Mouse (Mus musculus): ENCODE data around the gene Gm45808.

Gene Gm45808

DNA sequence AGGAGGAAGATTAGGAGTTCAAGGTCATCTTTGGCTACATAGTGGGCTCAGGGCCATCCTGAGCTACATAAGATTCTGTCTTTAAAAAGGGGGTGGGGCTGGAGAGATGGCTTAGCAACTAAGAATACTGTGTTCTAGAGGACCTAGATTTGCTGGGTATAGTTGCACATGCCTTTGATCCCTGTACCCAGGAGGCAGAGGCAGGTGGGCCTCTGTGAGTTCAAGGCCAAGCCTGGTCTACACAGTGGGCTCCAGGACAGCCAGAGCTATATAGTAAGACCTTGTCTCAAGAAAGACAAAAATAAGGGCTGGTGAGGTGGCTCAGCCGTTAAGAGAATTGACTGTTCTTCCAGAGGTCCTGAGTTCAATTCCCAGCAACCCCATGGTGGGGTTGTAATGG is 36.6 kb downstream of the Gm45808 start:
- DNase-seq (ENCODE audit: low spot score in 2 of 2): no peak

DNA sequence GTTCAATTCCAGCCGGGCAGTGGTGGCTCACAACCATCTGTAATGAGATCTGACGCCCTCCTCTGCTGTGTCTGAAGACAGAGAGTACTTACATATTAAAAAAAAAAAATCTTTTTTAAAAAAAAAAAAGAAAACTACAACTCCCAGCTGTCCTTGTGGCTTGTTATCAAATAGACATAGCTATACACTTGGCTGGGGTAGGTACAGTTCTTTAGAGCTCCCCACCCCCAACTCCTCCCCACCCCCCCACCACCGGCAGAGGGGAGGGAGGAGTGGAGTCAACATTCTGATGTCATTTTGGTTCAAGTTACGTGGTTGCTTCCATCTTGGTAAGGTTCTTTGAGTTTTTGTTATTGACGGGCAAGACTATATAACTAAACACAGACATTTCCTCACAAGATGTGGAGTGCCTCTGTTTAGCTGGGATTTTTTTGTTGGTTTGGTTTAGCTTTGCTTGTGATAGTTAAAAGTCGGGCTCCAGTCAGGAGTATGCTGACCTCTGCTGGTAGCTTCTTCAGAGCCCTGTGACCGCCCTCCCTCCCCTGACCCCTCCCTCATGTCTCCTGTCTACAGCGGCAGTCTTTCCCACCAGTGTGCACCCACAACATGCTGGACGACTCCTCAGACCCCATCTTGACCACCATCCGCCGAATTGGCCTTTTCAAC is 39.2 kb downstream of the Gm45808 start:
- DNase-seq (ENCODE audit: low spot score in 2 of 2): no peak

DNA sequence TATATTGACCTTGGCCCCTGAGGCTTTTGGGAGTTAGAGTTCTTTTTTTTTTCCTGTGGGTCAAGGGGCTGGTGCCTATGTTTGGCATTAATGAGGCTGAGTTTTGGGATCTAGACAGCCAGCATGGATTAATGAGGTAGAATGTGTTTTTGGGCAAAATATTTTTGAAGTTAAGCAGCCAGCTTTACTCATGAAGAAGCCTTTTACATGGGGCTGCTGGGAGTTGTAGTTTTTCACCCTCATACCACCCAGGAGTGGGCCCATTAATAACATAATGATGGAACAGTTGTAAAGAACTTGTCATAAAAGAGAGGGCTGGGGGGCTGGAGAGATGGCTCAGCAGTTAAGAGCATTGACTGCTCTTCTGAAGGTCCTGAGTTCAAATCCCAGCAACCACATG is 40.0 kb downstream of the Gm45808 start:
- DNase-seq (ENCODE audit: low spot score in 2 of 2): no peak

DNA sequence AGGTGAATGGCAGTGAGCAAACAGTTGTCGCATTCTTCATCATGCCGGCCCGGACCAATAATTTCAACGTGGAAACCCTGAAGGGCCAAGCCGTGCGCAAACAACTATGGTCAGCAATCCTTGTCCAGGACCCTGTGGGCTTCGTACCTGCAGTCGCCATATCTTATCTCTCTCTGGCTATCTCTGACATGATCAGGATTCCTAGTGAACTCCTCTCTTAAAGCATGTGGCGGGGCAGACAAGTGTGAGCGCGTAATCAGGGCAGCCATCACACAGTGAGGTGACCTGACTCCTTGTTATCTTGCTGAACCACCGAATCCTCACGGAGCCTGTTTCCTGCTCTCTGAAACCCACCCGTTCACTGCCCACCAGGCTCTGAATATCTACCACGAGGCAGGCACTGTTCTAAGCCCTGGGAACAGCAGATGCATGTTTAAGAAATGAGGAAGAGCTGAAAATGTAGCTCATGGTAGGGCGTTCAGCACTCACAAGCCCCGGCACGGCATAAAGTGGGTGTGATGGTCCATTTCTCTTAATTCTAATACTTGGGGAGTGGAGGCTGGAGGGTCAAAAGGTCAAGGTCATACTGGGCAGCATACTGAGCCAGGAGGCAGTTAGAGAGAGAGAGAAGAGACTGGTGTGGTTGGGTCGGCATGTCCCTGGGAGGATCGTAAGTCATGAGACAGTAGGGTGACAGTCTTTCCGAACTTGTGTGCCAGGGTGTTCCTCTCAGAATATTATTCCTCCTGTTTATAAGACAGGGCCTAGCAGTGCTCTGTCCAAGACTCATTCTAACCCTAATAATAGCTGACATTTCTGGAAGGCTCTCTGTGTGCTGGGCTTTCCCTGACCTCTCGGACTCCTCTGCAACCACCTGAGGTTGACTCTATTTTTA is 42.8 kb downstream of the Gm45808 start:
- DNase-seq (ENCODE audit: low spot score in 2 of 2): no peak

DNA sequence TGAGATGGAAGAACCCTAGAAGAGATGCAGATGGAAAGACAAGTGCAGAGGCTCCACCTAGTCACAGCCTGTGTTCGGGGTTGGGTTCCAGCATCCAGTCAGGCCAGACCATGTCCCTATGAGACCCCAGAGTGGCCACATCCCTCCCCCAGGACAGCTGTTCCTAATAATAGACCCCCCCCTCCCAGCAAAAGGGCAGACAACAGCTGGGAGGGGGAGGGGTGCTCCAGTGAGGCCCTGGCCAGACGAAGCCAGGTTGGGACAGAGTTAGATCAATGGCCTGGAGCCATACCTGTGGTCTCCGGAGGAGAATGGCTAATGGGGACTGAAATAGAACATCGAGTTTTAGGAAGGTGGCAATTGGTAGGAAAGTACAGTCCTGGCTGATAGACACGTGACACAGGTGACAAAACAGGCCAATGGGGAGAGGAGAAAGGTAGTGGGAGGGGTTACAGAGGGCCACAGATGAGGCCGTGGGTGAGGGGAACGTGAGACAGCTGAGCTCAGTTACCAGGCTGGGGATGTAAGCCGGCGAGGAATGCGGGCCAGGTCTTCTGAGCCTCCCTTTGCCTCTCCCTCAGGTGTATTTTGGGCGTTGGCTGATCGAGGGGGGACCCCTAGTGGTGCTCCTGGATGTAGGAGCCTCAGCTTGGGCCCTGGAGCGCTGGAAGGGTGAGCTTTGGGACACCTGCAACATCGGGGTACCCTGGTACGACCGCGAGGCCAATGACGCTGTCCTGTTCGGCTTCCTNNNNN is 48.9 kb downstream of the Gm45808 start, which contains the start of gene Ruvbl2:
TSS of gene Ruvbl2 (minus strand) at position 576 of the 756 bp plus-strand sequence.
- DNase-seq (ENCODE audit: low spot score in 2 of 2): no peak

DNA sequence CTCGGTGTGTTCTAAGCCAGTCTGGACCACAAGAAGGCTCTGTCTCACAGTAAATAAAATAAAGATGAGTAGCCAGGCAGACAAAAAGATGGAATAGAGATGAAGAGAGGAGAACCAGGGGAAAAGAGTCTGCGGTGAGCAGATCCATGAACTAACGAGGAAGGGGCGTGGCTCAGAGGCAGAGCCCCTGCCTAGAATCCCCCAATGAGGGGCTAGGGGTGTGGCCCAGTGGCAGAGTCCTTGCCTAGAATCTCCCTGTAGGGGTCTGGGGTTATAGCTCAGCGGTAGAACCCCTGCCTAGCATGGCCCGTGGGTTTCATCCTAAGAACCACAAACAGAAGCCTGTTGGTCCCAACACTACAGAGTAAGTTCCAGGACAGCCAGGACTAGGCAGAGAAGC is 49.6 kb downstream of the Gm45808 start:
- no peak for DNase-seq (ENCODE audit: low spot score in 2 of 2)

DNA sequence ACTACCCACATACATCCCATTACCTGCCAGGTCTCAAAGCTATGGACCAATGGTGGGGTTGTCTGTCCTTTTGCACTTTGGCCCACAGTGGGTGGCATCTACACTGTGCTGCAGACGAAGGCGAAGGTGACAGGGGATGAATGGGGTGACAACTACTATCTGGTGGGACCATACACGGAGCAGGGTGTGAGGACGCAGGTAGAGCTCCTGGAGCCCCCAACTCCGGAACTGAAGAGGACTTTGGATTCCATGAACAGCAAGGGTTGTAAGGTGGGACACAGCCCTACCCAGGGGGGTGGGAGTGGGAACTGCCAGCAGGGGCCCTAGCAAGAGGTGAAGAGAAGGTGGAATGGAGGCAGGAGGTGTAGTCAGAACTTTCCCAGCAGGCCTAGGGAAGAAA is 50.2 kb downstream of the Gm45808 start:
- no peak for DNase-seq (ENCODE audit: low spot score in 2 of 2)

DNA sequence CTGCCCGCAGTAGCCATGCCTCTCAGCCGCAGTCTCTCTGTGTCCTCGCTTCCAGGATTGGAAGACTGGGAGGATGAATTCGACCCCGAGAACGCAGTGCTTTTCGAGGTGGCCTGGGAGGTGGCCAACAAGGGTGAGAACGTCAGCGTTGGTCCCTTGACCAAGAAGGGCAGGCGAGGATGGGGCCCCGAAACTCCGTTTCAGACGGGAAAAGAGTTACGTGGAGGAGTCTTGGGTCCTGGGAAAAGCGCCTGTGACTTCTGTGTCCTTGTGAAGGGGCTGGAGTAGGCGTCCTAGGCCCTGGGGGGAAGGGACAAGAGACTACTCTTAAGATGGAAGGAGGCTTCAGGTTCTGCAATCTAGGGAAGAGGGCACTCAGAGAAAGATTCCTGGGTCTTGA is 51.6 kb downstream of the Gm45808 start:
- DNase-seq (ENCODE audit: low spot score in 2 of 2): no peak

DNA sequence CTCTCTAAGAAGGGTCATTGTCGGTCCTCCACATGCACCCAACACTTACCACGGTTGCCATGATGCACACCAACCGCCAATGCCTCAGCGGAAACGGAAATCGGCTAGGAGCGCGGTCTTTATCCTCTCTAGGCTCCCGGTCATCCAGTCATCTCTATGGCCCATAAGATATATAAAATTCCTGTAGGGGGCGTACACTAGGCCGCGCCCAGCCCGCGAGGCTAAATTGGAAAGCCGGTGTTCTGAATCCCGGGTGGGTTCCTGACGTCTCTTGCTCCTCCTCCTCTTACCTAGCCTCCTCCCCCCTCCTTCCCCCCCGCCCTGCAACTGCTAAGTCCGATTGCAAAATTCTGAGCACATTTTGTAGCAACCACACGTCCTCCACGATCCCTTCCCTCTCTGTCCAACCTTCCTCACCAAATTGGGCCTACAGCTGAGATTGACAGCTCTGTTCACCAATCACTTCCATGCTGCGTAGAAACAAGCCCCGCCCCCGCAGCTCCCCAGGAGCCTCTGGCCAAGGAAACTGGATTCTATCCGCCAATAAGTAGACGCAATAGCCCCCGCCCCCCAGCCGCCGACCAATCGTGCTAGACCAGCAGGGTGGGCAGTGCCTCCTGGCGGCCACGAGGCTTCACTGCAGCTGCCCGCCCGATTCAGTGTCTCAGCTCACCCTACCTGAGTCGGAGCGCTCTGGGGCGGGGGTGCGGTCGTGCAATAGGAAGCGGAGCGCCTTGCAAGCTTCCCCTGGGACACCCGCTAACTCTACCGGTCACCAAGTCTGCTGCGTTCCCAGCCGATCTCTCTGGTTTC is 52.2 kb downstream of the Gm45808 start, which contains the start of gene Gys1:
TSS of gene Gys1 (plus strand) at position 642 of the 813 bp plus-strand sequence.
- DNase-seq (ENCODE audit: low spot score in 2 of 2): peak; percentile 100

DNA sequence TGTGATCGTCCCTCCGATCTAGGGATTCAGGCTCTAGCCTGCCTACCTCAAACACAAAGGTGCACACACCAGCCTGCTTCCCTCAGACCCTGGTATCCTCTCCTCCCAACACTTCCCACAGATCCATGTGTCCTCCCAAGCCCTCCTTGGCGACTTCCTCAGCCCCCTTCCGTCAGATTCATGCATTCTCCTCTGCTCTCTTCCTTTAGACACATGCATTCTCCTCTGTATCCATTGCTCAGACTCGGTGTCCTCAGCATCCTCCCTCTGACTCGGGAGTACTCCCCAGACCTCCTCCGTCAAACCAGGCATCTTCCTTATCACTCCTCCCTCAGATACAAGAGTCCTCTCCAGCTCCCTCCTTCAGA is 52.8 kb downstream of the Gm45808 start:
- no peak for DNase-seq (ENCODE audit: low spot score in 2 of 2)

DNA sequence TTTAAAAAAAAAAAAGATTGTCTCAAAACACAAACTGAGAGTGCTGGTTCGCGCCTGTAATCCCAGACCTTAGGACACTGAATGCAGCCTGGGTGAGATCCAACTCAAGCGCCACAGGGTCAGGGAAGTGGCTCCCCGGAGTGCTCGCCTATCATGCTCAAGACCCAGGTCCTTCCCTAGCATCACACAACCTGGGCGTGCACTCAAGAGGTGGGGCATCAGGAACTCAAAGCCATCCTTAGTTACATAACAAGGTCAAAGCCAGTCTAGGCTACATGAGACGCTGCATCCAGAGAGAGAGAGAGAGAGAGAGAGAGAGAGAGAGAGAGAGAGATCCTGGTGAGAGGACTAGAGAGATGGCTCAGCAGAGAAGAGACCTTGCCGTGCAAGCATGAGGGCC is 60.1 kb downstream of the Gm45808 start:
- DNase-seq (ENCODE audit: low spot score in 2 of 2): no peak

DNA sequence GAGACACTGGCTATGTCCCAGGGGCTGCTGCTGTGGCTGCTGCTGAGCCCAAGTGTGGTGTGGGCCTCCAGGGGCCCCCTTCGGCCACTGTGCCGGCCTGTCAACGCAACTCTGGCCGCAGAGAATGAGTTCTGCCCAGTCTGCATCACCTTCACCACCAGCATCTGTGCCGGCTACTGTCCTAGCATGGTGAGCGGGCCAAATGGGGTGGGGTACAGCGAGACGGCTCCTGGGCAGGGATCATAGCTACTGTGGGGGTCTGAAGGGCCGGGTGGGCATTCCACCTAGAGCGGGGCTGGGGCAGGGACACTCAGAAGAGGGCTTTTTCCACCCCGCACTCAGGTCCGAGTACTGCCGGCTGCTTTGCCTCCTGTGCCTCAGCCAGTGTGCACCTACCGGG is 65.4 kb downstream of the Gm45808 start:
- no peak for DNase-seq (ENCODE audit: low spot score in 2 of 2)

DNA sequence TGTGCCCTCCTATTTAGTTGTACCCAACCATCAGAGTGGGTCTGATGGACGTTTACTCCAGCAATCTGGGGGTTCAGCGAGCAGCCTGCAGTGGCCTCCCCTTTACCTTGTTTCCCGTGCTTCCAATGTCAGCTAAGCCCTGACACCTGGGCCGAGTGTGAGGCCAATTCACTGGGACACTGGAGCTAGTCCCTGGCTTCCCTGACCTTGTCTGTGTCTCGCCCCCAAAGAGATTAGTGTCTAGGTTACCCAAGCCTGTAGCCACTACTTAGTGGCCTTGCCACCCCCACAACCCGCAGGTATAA is 66.0 kb downstream of the Gm45808 start, which contains the start of gene Lhb:
TSS of gene Lhb (plus strand) at position 206 of the 305 bp plus-strand sequence.
- DNase-seq (ENCODE audit: low spot score in 2 of 2): no peak

DNA sequence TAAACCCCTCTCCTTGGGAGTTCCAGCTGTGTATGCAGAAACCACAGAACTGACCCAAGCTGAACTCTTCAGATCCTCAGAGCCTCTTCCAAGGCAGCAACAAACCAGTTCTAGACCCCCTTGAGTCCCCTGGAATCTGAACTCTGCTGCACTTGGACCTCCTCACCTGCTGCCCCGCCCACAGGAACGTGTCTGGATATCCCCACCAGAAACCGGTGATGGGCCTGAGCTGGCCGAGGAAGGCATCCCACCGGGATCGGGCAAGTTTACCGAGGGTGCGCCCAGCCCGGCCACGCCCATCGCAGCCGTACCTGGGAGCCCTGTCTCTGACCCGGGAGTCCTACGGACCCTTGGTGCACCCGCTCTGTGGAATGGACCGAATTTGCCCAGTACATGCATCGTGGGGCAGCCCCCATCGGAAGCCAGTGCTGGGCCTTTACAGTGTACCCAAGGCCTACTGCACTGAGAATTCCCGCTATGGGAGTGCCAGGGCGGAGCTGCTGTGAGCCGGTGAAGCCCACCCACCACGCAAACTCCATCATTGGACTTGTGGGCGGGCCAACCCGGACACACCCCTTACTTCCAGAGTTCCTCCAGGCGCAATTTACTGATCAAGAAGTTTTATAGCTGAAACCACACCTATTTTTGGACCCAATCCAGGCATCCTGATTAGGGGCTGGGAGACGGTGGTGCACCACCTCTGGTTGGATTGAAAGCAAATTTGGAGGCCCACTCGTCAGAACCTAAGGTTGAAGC is 66.6 kb downstream of the Gm45808 start:
- DNase-seq (ENCODE audit: low spot score in 2 of 2): no peak

DNA sequence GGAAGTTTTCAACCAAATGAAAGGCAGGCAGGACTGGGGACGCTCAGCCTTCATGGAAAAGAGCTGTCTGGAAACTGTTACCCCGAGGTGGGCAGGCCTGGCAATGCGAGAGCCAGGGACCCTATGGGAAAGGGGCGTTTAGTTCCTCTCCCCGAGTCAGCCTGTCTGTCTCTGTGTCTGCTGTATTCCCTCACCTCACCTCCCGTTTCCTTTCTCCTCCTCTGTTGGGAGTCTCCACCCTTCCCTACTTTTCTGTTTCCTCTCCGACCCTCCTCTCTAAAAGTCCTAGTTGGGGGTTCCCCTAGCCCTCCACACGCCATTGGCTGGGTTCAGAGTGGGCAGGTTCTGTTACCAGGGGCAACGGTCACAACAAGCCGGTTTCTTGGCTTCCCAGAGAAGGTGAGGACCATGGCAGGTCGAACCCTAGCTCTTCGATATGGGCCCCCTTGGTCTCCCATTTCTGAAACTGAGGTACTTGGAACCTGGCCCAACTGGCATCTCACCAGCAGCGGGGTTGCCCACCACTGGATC is 68.6 kb downstream of the Gm45808 start:
- DNase-seq (ENCODE audit: low spot score in 2 of 2): no peak
